Mouse (Mus musculus): ENCODE results near the gene Ms4a7.

DNA sequence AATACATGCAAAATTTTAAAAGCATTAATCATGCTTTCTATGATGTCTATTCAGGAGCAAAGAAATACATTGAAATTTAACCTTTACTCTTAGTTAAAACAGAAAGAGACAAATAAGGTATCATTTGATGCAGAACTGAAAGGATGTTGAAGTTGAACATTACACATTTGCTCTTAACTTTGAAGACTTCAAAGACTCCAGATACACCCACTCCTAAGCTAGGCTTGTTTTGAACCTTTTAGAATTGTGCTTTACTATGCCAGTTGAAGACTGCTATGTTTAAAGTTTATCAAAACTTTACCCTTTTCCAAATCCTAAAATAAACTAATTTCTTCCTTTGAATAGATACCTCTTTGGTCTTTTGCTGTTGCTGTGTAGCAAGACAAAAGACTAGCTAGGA lies 35.2 kb upstream of the Ms4a7 start:
- TF ChIP-seq EP300 (optimal IDR thresholded peaks at IDR 0.05) = no peak
- no peak for TF ChIP-seq CTCF (IDR thresholded peaks at IDR 0.05; ENCODE audit: low read depth)

All from stomach, postnatal 0 days (tissue).